Mouse (Mus musculus) spleen, postnatal 4 days (tissue): ENCODE results near the gene Stx5a.
"Not testable (repeated sequence)": the region's sequence is repeated elsewhere in the genome, so short reads cannot be mapped to it uniquely, and the experiment has no call there.

Experiments used
- DNase-seq, 2 experiments: peaks; one replicate each; pipeline ENCODE4 v3.0.0; 2022; ENCODE audit warnings: low spot score in 2 of 2

Stx5a gene

GRCm38 (mm10) chr19:8716767-8717475, 24.3 kb upstream of the Stx5a start:
- DNase-seq = no peak

GRCm38 (mm10) chr19:8718357-8718756, 22.9 kb upstream of the Stx5a start:
- DNase-seq = peak; percentile 76 to 89

GRCm38 (mm10) chr19:8719037-8719436, 22.2 kb upstream of the Stx5a start:
- DNase-seq = not testable (repeated sequence)

DNA sequence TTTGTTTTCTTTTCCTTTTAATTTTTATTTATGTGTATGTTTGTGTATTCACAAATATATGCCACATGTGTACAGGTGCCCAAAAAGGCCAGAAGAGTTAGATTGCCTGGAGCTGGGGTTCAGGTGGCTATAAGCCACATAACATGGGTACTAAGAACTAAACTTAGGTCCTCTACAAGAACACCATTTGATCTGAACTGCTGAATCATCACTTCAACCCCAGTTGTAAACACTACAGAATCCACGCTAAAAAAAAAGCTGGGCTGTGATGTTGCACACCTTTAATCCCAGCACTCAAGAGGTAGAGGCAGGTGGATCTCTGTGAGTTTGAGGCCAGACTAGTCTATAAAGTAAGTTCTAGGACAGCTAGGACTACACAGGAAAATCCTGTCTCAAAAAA, 19.8 kb upstream of the Stx5a start:
- DNase-seq = no peak

GRCm38 (mm10) chr19:8722021-8722420, 19.2 kb upstream of the Stx5a start:
- no peak for DNase-seq

DNA sequence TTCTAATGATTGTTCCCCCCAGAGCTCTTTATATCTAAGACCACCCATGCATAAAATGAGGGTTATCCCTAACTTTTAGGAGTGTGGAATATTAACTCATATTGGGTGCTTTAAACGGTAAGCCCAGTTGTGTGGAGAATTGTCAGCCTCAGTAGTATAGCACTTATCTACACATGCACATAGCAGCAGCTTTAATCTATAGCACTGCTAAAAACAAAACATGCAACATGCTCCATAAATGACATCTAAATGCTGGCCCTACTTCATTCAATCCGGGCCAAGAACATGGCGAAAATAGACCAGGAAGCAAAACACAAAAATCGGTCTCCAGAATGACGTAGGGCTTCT, 18.7 kb upstream of the Stx5a start:
- no peak for DNase-seq

DNA sequence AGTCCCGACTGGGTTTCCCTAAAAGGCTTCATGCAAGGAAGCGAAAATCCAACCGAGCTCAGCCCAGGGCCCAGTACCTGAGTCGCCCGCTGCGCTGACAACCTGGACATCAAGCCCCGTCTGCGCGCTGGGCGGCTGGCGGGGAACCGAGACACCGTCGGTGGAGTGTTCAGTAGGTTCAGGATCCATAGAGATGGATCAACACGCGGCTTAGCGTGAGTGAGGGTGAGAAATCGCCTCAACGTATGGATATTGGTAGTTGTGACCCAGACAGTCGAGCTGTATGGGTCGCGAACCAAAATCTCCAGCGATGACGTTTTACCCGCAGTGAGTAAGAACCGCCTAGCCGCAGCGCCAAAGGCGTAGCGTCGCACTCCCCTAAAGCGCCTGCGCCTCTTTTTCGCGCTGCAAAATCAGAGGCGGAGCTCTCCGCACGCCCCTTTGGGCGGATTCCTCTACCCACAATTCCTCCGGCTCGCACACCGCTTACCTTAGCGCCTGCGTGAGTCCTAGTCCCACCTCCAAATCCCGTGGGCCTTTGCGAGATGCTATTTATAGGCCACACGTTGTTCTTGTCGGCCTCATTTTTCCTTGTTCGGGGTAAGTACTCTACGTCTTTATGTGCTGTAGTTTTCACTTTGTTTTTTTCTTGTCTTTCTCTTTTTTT, 18.2 kb upstream of the Stx5a start, which contains the start of gene Slc3a2:
Gene Slc3a2 (minus strand): TSS at position 463 of the 667 bp plus-strand sequence.
- peak; percentile 95 for DNase-seq

DNA sequence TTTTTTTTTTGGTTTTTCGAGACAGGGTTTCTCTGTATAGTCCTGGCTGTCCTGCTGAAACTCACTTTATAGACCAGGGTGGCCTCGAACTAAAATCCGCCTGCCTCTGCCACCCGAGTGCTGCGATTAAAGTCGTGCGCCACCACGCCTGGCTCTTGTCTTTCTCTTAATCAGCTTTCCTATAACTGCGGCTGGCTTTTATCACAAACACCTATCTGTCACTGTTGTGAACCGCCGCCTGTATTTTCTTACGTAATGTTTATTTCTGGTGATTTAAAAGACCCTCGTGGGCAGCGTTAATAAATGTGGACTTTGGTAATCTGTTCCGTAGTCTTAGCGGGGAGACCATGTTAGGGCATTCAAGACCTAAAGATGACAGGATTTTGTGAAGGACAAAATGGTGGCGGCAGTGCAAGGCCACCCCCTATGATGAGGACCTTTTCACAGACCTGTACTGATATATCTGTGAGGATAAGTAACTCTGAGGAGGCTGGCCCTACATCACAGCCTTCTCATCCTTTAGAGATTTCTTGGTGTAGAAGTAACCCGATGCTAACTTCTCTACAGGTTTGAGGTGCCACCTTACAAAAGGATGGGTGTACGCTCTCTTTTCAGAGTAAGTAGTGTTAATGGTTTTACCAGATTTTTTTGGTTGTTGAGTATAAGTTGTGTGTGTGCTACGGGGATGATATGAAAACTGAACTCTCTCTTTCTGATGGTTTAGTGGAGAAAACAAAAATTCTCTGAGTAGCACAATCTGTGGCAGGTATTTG, 17.5 kb upstream of the Stx5a start:
- DNase-seq = peak in 1 of 2 experiments; percentile 22

DNA sequence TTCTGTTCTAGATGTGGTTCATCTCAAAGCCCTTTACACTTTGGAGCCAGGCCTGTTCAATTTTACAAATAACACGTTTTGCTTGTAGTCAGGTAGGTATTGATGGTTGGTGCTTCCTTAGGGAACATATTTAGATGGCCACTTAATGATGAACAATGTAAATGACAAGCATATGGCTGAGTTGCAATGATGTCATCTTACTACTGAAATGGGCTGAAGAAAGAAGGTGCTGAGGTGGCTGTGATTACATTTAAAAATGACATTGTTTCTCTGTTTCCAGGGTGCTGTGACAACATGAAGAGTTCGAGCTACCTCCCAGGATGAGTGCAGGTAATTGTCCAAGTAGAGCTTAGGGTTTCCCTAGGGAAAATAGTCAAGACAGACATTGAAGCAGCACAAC, 16.8 kb upstream of the Stx5a start:
- no peak for DNase-seq

- DNase-seq = no peak
Observed at GRCm38 (mm10) chr19:8725081-8725613, 16.1 kb upstream of the Stx5a start.

DNA sequence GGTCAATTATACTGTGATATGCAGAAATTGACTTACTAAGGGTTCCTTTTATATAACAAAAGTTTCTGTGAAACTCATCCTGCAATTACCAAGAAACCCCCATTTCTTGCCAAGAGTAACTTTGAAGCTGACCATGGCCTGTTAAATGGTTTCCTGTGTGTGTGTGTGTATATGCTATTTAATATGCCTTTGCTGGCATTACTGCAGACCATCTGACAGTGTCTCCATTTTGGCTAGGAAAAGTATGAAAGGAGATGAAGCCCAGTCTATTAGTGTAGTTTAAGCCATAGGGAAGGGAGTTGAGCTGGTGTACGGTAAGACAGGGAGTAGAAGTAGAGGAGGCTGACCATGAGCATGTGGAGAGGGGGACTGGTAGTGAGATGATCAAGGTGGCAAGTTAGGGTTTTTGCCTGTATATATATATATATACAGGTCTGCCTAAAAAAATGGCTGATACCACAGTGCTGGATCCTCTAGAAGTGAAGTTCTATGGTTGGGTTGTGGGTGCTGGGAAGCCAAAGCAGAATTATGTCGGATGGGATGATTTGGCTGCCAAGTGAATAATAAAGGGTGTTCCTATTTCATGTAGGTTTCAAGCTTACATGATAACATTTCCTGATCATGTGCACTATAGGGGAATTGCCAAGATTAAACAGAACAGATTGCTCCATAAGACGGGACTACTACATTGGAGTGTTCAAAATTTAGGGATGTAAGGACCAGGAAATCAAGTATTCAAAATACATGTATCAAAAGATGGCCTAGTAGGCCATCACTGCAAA, 14.4 kb upstream of the Stx5a start:
- no peak for DNase-seq

DNA sequence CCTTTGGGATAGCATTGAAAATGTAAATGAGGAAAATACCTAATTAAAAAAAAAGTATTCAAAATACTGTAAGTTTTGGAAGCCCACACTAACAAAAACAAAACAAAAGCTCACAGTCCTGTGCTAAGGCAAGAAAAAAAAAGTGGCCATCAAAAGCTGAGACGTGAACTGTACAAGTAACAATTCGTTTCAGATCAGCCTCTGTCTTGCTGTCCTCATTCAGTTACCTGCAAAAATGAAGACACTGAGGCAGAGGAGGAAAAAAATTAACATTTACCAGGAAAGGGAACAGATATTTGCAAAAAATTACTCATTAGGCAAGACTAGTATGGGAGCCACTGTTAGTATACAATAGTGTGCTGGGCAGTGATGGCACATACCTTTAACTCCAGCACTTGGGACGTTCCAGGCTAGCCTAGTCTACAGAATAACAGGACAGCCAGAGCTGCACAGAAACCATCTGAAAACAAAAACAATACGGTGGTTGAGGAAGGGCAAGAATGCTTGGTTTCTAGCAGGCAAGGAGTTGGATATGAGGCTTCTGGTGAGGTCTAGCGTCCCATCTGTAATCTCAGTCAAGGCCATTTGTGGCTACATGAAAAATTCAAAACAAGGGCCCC, 13.6 kb upstream of the Stx5a start:
- no peak for DNase-seq

GRCm38 (mm10) chr19:8728335-8729099, 12.7 kb upstream of the Stx5a start:
- not testable (repeated sequence) for DNase-seq

DNA sequence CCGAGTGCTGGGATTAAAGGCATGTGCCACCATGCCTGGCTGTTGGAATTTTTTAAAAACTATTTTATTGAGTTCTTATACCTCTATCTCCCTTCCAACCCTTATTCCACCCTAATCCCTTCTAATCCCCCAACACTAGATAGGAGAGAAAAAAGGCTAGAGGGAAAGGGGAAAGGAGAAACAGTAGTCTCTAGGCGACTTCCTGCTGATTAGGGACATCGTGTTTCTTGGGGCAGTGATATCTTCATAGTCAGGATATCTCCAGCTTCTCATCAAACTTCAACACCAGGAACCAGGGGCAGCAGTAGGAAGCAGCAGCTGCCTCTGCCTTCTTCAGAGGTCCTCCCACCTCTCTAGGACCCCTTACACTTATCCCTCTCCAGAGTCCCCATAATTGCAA, 6.9 kb upstream of the Stx5a start:
- DNase-seq = no peak

DNA sequence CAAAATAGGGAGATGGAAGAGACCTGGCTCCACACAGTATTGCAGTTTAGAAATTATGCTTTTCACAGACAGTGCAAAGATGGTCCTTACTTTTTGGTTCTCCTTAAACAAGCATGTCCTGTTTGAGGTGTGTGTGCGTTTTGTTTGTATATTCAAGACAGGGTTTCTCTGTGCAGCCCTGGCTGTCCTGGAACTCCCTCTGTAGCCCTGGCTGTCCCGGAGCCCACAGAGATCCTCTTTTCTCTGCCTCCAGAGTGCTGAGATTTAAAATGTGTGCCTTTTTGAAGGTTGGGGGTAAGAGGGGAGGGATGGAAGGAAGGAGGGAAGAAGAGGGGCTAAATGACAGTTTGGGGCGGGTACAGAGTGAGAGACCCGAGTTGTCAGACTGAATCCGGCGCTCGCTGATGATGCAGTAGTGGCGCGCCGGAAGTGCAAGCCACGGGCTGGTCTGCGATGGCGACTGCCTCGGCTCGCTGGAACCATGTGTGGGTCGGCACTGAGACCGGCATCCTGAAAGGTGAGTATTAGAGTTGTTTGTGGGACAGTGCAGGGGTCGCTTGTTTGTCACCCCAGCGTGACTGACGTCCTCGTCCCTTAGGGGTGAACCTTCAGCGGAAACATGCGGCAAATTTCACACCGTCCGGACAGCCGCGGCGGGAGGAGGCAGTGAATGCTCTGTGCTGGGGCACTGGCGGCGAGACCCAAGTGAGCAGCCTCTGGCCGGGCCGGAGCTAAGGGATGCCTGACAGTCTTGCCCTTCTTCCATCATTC, 5.6 kb upstream of the Stx5a start, which contains the start of gene Wdr74:
Gene Wdr74 (plus strand): TSS at position 439 of the 771 bp plus-strand sequence.
- DNase-seq = peak; percentile 87 to 94

- no peak for DNase-seq
Observed at GRCm38 (mm10) chr19:8736160-8736467, 5.1 kb upstream of the Stx5a start.

DNA sequence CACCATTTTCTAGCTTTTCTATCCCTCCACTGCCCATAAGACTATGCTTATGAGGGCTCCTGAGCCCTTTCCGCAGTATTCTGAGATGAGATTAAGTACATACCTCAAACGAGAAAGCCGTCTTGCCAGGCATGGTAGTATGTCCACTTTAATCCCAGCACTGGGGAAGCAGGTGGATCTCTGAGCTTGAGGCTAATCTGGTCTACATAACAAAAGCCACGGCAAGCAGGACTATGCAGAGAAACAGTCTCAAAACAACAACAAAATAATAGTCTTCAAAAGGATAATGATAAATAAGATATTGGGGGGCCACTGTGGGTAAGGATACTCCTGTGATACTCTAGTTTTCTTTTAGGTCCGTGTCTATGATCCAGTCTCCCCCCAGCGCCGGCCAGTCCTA, 2.3 kb upstream of the Stx5a start:
- DNase-seq = no peak

- no peak for DNase-seq
Observed at GRCm38 (mm10) chr19:8739646-8740045, 1.6 kb upstream of the Stx5a start.

- DNase-seq = no peak
Observed at GRCm38 (mm10) chr19:8740603-8741002, 610 bp upstream of the Stx5a start, which contains the start of gene 1700092M07Rik. TSS of gene 1700092M07Rik (plus strand) at chr19:8740718.

GRCm38 (mm10) chr19:8742176-8742575, 963 bp downstream of the Stx5a start:
- peak in 1 of 2 experiments; percentile 30 for DNase-seq
